Mouse (Mus musculus) bone marrow macrophage, adult 2 months (primary cell): Measurements from ENCODE around the gene Frmd4a.

Experiments used
- CTCF ChIP-seq: IDR thresholded peaks from 2 replicates; pipeline ENCODE4 v1.5.1; 2012; ENCODE audit warnings: low read depth, mild to moderate bottlenecking, low read length, moderate library complexity
- POLR2A ChIP-seq: IDR thresholded peaks from 2 replicates; pipeline ENCODE4 v1.6.1; 2012; ENCODE audit warnings: mild to moderate bottlenecking, low read depth, low read length, borderline replicate concordance

GRCm38 (mm10) chr2:4541844-4542628 lies 524.5 kb downstream of the Frmd4a start:
- TF ChIP-seq POLR2A (no peak), CTCF (no peak)
